Mouse (Mus musculus) CD4-positive helper T cell, adult 2 months (primary cell): ENCODE measurements at regions not wholly inside any gene's neighbourhood (a gene's known extent, or its start where the extent isn't known, plus 50 kb on each side); places are given as distances from the start of the nearest gene placed in this dataset.
"Not testable (repeated sequence)": the region's sequence is repeated elsewhere in the genome, so short reads cannot be mapped to it uniquely, and the experiment has no call there.

Experiments
- DNase-seq: peaks from one replicate; pipeline ENCODE4 v3.0.0-alpha.2; 2012; ENCODE audit warnings: low read depth, missing footprints, low spot score

DNA sequence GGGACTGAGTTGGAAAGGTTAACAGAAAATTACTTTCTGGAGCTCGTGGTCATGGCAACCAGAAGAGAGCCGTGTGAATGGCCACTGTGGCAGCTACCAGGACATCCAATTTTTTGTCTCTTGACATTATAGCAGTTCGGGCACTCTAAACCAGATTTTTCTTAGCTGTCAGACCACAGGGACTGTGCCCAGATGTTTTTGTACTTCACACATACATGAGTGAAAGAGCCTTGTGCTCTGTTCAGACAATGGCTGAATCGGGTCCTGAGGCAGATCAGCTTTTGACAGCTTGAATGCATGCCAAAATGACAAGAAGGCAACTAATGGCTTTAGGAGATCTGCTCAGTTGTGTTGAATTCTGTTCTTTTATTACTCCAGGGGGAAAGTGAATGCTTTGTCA, 505.2 kb upstream of the Pdzrn3 start:
- no peak for DNase-seq

GRCm38 (mm10) chr6:101874894-101875293, 497.2 kb upstream of the Pdzrn3 start:
- DNase-seq = no peak

GRCm38 (mm10) chr6:101858895-101859294, 481.2 kb upstream of the Pdzrn3 start:
- no peak for DNase-seq

DNA sequence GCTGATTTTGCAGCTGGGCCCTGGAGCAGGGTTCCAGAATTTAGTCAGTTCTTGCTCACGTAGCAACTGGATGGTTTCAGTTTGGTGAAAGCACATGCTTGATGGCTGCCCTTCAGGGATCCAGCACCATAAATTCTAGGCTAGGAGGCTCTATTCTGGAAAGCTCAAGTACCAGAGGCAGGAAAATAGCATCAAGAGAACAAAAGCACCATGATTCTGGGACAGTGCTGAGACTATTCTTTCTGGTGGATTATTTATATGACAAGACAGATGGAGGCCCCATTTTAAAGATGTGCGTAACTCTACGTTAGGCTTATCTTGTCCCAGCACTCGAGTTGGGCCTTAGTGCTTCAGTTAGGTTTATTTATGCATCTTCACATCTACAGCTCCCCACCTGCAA, 463.0 kb upstream of the Pdzrn3 start:
- no peak for DNase-seq

GRCm38 (mm10) chr6:101837563-101837962, 459.9 kb upstream of the Pdzrn3 start:
- no peak for DNase-seq

- no peak for DNase-seq
These were observed 416.3 kb upstream of the Pdzrn3 start for GRCm38 (mm10) chr6:101793986-101794385.

DNA sequence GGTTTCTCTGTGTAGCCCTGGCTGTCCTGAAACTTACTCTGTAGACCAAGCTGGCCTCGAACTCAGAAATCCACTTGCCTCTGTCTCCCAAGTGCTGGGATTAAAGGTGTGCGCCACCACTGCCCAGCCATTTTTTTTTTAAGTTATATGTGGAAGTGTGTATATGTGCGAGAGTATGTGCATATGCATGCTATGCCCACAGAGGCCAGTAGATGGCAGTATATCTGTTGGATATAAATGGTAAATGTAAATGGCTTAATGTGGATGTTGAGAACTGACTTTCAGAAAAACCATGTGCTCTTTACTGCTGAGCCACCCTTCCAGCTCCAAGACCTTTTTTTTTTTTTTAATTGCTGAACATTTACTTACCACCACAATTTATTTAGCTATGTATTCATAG, 400.2 kb upstream of the Pdzrn3 start:
- DNase-seq = no peak

DNA sequence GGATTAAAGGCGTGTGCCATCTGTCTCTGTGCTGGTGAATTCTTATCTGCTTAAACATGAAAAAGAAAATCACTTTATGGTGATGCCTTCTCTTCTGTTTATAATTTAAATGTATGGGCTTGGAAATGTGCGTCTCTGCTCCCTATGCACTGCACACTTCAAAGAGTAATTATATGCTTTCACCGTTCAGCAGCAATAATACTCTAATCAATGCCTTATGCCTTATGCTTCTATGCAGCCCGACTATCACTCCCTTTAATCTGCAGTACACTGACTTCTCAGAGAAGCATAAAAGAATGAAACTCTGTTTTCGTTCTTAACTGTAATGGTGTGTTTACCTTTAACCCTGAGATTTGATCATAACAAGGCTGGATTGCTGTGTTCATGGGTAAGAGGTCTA, 395.5 kb upstream of the Pdzrn3 start:
- DNase-seq = no peak

- no peak for DNase-seq
These were observed 357.4 kb upstream of the Pdzrn3 start for GRCm38 (mm10) chr6:101735107-101735506.

GRCm38 (mm10) chr6:101720513-101720912, 342.8 kb upstream of the Pdzrn3 start:
- DNase-seq = no peak

GRCm38 (mm10) chr6:101689684-101690083, 312.0 kb upstream of the Pdzrn3 start:
- DNase-seq = no peak

DNA sequence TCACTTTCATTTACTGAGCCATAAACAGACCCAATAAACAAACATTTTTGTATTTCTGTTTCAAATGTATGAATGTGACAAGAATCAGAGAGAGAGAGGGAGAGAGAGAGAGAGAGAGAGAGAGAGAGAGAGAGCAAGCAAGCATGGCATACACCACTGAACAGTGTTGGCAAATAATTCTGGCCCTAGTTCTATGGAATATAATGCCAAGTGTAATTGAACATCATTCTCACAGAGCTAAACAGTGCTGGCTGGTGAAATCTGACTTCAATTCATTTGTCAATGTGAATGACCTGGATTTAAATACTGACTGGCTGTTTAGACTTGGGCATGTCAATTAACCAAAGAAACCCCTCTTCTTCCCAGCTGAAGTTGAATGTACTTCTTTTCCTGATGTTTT, 308.9 kb upstream of the Pdzrn3 start:
- DNase-seq = no peak

DNA sequence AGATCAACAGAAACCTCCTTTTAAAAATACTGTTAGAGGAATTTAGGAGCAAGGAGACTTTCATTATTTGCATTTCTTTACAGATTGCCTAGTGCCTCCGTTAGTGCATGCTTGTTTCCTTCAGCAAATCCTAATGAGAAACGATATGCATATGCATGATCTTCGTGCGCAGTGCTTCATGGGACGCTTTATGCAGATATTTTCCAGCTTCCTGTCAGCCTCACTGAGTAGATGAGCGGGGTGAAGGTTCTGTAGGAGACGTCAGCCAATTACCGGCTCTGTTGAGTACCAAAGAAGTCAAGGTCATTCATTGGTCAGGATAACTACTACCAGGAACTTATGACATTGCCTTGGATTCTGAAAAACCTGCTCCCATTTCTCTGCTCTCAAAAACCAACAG, 308.0 kb upstream of the Pdzrn3 start:
- no peak for DNase-seq

GRCm38 (mm10) chr6:101684390-101684789, 306.7 kb upstream of the Pdzrn3 start:
- DNase-seq = no peak

DNA sequence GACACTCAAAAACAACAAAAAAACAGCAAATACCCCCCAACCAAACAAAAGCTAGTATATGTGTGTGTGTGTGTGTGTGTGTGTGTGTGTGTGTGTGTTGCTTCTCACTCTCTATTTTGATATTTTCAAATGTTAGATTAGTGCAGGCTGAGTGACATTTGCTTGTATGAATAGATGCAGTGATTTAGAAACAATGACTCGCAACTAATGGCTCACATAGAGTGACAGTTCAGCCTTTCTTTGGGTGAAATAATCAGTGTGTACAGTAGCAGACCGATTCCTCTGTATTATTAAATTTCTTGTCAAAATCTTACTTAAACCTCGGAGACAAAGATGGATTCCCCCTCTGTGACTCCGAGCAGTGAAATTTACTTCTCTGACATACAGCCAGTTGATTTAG, 297.1 kb upstream of the Pdzrn3 start:
- DNase-seq = no peak

- DNase-seq = no peak
These were observed 293.1 kb upstream of the Pdzrn3 start for GRCm38 (mm10) chr6:101670770-101671169.

DNA sequence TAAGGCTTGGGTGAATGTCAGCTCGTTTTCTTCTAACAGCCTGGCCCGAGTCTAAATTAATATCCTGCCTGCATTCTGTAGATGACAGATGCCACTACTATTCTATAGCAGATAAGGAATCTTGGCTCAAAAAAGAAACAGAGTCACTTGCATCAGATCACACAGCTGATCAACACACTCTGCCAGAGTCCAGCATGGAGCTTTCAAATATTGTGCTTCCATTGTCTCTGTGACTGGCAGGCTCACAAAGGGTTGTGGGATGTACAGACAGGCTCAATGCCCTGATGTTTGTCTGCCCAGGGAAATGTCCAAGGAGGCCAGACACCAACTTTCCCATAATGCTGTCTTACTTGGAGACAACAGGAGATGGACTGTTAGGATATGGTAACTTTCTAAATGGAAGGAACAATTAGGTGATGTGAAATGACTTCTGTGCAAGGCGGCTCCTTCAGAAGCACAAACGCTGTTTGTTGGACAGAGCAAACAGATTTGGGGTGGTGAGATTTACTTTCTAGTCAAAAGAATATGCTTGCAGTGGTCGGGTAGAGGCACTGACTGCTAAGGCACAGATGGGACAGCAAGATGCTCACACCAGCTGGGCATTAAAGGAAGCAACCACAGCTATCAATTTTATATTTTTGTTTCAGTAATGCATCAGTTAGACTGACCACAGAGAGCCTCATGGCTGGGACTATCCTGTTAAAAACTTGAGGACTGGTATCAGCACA, 291.6 kb upstream of the Pdzrn3 start:
- no peak for DNase-seq

DNA sequence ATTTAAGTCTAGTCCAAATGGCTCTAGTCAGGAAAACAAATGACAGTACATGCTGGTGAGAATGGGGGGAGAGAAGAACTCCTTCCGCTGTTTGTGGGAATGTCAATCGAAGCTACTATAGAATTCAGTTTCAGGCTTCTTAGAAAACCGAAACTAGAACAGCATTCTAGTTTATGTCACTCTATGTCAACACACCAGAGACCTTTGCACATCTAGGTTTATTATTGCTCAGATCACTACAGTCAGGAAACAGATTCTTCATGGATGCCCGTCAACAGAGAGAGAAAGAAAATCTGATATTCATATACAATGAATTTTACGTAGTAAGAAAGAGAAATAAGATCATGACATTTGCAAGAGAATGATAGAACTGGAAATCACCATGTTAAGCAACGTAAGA, 276.7 kb upstream of the Pdzrn3 start:
- DNase-seq = no peak

GRCm38 (mm10) chr6:101650348-101650747, 272.7 kb upstream of the Pdzrn3 start:
- not testable (repeated sequence) for DNase-seq

GRCm38 (mm10) chr6:101617295-101617694, 239.6 kb upstream of the Pdzrn3 start:
- no peak for DNase-seq

DNA sequence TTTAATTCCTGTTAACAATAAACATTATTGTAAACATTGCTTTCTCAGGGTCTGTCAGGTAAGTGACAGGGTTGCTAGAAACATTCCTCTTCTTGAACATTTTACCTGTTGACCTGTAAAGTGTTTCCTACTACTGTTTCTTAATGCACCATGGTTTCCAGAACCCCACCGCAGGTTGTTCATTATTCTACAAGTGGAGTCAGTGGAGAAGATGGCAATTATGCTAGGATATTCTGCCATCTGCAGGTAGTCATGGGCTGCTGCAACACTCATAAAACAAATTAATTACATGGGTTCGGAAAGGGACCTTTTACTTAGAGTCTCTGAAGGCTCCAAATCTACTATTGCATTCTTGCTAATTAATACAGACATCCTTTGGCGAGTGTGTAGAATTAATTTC, 239.1 kb upstream of the Pdzrn3 start:
- no peak for DNase-seq

GRCm38 (mm10) chr6:101609015-101609414, 231.3 kb upstream of the Pdzrn3 start:
- DNase-seq = no peak

DNA sequence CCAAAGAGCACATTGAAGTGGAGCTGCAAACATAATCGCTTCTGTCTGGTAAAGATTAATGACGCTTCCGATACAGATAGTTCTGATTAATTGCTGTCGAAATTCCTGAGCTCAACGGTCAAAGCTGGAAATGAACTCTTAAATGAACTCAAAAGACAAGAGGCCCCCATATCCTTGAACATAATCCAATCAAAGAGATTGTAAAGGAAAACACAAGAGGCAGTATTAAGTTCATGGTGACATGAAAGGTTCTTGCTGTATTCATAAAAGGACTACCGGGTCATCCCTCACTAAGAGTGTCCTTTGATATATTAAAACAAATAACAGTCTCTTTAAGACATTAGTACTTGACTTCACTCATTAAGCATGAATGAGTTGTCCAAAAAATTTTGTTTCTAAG, 225.4 kb upstream of the Pdzrn3 start:
- no peak for DNase-seq

DNA sequence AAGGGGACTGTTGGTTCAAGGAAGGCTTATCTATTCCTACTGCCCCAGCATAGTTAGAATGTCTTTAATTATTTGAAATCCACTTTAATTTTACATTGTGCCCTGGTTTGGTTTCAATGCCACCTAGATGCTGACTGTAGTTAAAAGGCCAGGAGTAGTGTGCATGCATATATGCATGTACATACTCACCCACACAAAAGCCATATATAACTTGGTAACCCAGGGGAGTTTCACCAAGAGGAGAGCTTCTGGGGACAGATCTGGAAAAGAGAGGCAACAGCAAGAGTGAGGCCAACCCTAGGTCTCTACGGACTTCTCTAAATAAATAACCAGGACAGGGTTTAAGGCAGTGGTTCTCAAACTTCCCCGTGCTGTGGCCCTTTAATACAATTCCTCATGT, 219.3 kb upstream of the Pdzrn3 start:
- DNase-seq = no peak
